26 mouse cellular contexts compared by ENCODE assay signal in the genomic region with DNA sequence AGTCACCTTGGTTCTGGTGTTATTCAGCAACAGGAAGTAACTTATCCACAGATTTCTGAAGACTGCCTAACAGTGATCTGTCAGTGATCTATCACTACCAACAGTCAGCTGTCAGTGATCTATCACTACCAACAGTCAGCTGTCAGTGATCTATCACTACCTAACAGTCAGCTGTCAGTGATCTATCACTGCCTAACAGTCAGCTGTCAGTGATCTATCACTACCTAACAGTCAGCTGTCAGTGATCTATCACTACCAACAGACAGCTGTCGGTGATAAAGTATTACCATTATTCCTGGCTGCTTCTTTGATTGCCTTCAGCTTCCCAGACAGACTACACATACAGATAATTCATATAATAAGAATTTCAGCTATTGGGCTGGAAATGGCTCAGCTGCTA. TPM values are rescaled to one million over a fixed set of nuclear protein-coding genes. Genes with fewer than 3 reads are reported as not detected.
DNase-seq lines count a peak whose midpoint lies in the region; ATAC-seq and TF ChIP-seq lines count a peak whose summit lies in the region.
"Had no signal": no experiment of that assay in that cellular context is flagged by ENCODE, and none has a peak within 500 bp of the region (broad histone marks: within the 10 kb centered on the region; RNA-seq: fewer than 3 reads in every experiment).

No protein-coding gene starts in this region.

- no peak overlapping the region for H3K4me3 ChIP-seq in lung, embryonic 14.5 days (ENCODE audit: low read depth, low read length)
- H3K4me3 ChIP-seq: embryonic facial prominence, embryonic 13.5 days; embryonic facial prominence, embryonic 15.5 days; erythroblast, embryonic 14.5 days; forebrain, embryonic 10.5 days; forebrain, embryonic 12.5 days had no signal

- H3K4me2 ChIP-seq in lung, embryonic 14.5 days, result no peak overlapping the region
- H3K4me2 ChIP-seq: embryonic facial prominence, embryonic 13.5 days; embryonic facial prominence, embryonic 15.5 days; forebrain, embryonic 12.5 days had no signal

- peak; percentile 17 for DNase-seq in lung, embryonic 14.5 days
- DNase-seq in lung, postnatal 36 days, result no peak
- DNase-seq in NIH3T3 (ENCODE audit: low read depth), result peak; percentile 1
- DNase-seq in mesoderm, embryonic 11.5 days (ENCODE audit: low read depth, low spot score), result peak; percentile 66
- DNase-seq in heart, adult 8-10 months (ENCODE audit: low spot score), result no peak
- DNase-seq in spleen, adult 18-20 months, result no peak
- no peak for DNase-seq in retina, postnatal 1 day
- DNase-seq: adrenal gland, adult 2 months; adrenal gland, postnatal 10 days; adrenal gland, postnatal 25 days; B cell, adult 2 months; cerebellum, adult 11 months; cerebellum, adult 18-20 months; cerebellum, adult 8-10 months; cerebellum, adult 9-11 months; cerebellum, postnatal 14 days; cerebellum, postnatal 36 days; embryo, embryonic 11 days had no signal

- no peak for TF ChIP-seq CTCF in lung, embryonic 14.5 days (IDR thresholded peaks at IDR 0.05; ENCODE audit: low read depth)

- ATAC-seq in lung, embryonic 14.5 days (ENCODE audit: insufficient read depth), result no peak
- ATAC-seq: forebrain, embryonic 14.5 days; forebrain, embryonic 16.5 days had no signal

- H3K9ac ChIP-seq in lung, embryonic 14.5 days, result no peak overlapping the region
- H3K9ac ChIP-seq: embryonic facial prominence, embryonic 13.5 days; embryonic facial prominence, embryonic 15.5 days; forebrain, embryonic 12.5 days had no signal

- H3K9me3 ChIP-seq in lung, embryonic 14.5 days (ENCODE audit: low read depth, low read length), result no peaks in the 10 kb centered on the region
- H3K9me3 ChIP-seq: embryonic facial prominence, embryonic 13.5 days; embryonic facial prominence, embryonic 15.5 days; forebrain, embryonic 10.5 days; forebrain, embryonic 12.5 days had no signal

- H3K4me1 ChIP-seq in lung, embryonic 14.5 days (ENCODE audit: insufficient read depth), result no peaks in the 10 kb centered on the region
- H3K4me1 ChIP-seq: embryonic facial prominence, embryonic 13.5 days; embryonic facial prominence, embryonic 15.5 days; forebrain, embryonic 10.5 days; forebrain, embryonic 12.5 days had no signal

- no peak overlapping the region for H3K27ac ChIP-seq in lung, embryonic 14.5 days (ENCODE audit: low read depth)
- H3K27ac ChIP-seq: embryonic facial prominence, embryonic 13.5 days; embryonic facial prominence, embryonic 15.5 days; forebrain, embryonic 10.5 days; forebrain, embryonic 12.5 days had no signal

- WGBS in lung, embryonic 14.5 days, result 90% methylated on average over 1 of the region's 1 CpGs

- no peaks in the 10 kb centered on the region for H3K36me3 ChIP-seq in lung, embryonic 14.5 days (ENCODE audit: insufficient read depth)
- H3K36me3 ChIP-seq: embryonic facial prominence, embryonic 13.5 days; embryonic facial prominence, embryonic 15.5 days; forebrain, embryonic 10.5 days; forebrain, embryonic 12.5 days had no signal

- H3K27me3 ChIP-seq in lung, embryonic 14.5 days (ENCODE audit: insufficient read depth, low read length), result no peaks in the 10 kb centered on the region
- H3K27me3 ChIP-seq: embryonic facial prominence, embryonic 13.5 days; embryonic facial prominence, embryonic 15.5 days; forebrain, embryonic 12.5 days had no signal

RNA-seq across cellular contexts. Expression of a gene that starts 19.2 kb away (rescaled TPM):
- 0.18 and 0.69 TPM in 2 replicates for polyA plus RNA-seq in lung, embryonic 14.5 days (2014; fragmentation: Nextera tagmentation; extraction: Ambion mirVana)
- under 1 TPM; 0.27 to 0.72 (median 0.51) TPM for total RNA-seq in heart, adult 8-10 months (2022)
- total RNA-seq: common myeloid progenitor, adult 5-6 weeks had no signal

RNA-seq across cellular contexts. Expression of a gene that starts 57.6 kb away (rescaled TPM):
- 213 and 216 TPM in 2 replicates for polyA plus RNA-seq in lung, embryonic 14.5 days (2014; fragmentation: Nextera tagmentation; extraction: Ambion mirVana)
- total RNA-seq in heart, adult 8-10 months (2022), result 100 to 1,000 TPM; 234 to 269 (median 250) TPM

Comparison
In these comparisons a context has a peak if more than half of its experiments do, and no peak if none do; other contexts are left out.
1. DNase-seq: peak in lung, embryonic 14.5 days (single experiment), NIH3T3 (single experiment) and mesoderm, embryonic 11.5 days (single experiment); none in lung, postnatal 36 days (single experiment), heart, adult 8-10 months (single experiment), spleen, adult 18-20 months (0 of 2) and retina, postnatal 1 day (single experiment).